Mouse (Mus musculus) E14TG2a.4 (cell line): Measurements from ENCODE around the gene Lim2.
A peak's percentile ranks its signal among the peaks of the same experiment; 100 is the strongest.

Source experiments
- H3K27me3 ChIP-seq: 2 replicates; pipeline ENCODE4 v1.6.1; 2014; ENCODE audit warnings: low read length, control low read depth; ENCODE audit not compliant: insufficient read depth
- H3K36me3 ChIP-seq: 2 replicates; pipeline ENCODE4 v1.6.1; 2014; ENCODE audit warnings: low read length, control low read depth; ENCODE audit not compliant: insufficient read depth
- H3K4me1 ChIP-seq: replicated peaks from 2 replicates; pipeline ENCODE4 v1.6.1; 2014; ENCODE audit warnings: low read depth, low read length, control low read depth
- H3K4me3 ChIP-seq: replicated peaks from 2 replicates; pipeline ENCODE4 v1.5.1; 2014; ENCODE audit warnings: mild to moderate bottlenecking, low read length
- H3K9me3 ChIP-seq: 2 replicates; pipeline ENCODE4 v1.6.1; 2014; ENCODE audit warnings: low read length, control low read depth
- CTCF ChIP-seq: conservative IDR thresholded peaks from 2 replicates; pipeline ENCODE4 v1.5.1; 2014; ENCODE audit warnings: low read length
- NANOG ChIP-seq: IDR thresholded peaks from 2 replicates; pipeline ENCODE4 v1.6.1; 2014; ENCODE audit warnings: borderline replicate concordance, low read length, mixed read lengths
- POU5F1 ChIP-seq: IDR thresholded peaks from 2 replicates; pipeline ENCODE4 v1.6.1; 2014; ENCODE audit warnings: low read length, borderline replicate concordance

Lim2 gene

DNA sequence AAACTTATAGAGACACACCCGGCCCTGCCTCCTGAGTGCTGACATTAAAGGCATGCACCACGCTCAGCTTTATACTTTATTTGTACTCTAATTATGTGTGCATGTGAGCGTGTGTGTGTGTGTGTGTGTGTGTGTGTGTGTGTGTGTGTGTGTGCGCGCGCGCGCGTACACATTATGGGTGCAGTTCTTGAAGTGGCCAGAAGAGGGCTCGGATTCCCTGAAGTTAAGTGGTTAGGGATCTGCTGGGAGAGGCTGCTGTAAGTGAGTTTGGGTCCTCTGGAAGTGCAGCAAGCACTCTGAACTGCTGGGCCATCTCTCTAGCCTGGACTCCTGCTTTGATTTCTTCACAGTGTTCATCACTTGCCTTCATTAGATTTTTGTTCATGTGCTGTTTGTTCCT is 10.2 kb upstream of the Lim2 start:
- Histone ChIP-seq H3K36me3 (no peaks in the 10 kb centered on the region), H3K4me1 (peaks cover 10% of the 10 kb centered on the region; the same call in 1 of the 2 replicates), H3K27me3 (no peaks in the 10 kb centered on the region), H3K4me3 (no peak overlapping the region), H3K9me3 (no peaks in the 10 kb centered on the region)
- peak; percentile 19; the same call in 1 of the 2 replicates for TF ChIP-seq CTCF
- no peak for TF ChIP-seq POU5F1

GRCm38 (mm10) chr7:43422995-43423617 is 4.4 kb upstream of the Lim2 start:
- no peaks in the 10 kb centered on the region for H3K9me3 ChIP-seq
- peaks cover 14% of the 10 kb centered on the region for H3K4me1 ChIP-seq
- H3K4me3 ChIP-seq, result no peak overlapping the region
- TF ChIP-seq CTCF (peak; percentile 96), POU5F1 (no peak)
- no peaks in the 10 kb centered on the region for H3K27me3 ChIP-seq
- H3K36me3 ChIP-seq, result no peaks in the 10 kb centered on the region

- Histone ChIP-seq H3K4me1 (peaks cover 17% of the 10 kb centered on the region), H3K27me3 (no peaks in the 10 kb centered on the region), H3K36me3 (no peaks in the 10 kb centered on the region), H3K4me3 (no peak overlapping the region), H3K9me3 (no peaks in the 10 kb centered on the region)
- TF ChIP-seq CTCF (no peak), NANOG (no peak), POU5F1 (no peak)
These were observed 3.4 kb upstream of the Lim2 start for GRCm38 (mm10) chr7:43423991-43424625.

- H3K9me3 ChIP-seq, result 0 out of 2 replicates have a peak, but pooled peaks cover 4% of the 10 kb centered on the region
- peaks cover 47% of the 10 kb centered on the region for H3K4me1 ChIP-seq
- no peaks in the 10 kb centered on the region for H3K36me3 ChIP-seq
- TF ChIP-seq POU5F1 (no peak), CTCF (no peak), NANOG (no peak)
- H3K27me3 ChIP-seq, result no peaks in the 10 kb centered on the region
- H3K4me3 ChIP-seq, result no peak overlapping the region
These were observed 2.0 kb downstream of the Lim2 start for GRCm38 (mm10) chr7:43429500-43429899.

DNA sequence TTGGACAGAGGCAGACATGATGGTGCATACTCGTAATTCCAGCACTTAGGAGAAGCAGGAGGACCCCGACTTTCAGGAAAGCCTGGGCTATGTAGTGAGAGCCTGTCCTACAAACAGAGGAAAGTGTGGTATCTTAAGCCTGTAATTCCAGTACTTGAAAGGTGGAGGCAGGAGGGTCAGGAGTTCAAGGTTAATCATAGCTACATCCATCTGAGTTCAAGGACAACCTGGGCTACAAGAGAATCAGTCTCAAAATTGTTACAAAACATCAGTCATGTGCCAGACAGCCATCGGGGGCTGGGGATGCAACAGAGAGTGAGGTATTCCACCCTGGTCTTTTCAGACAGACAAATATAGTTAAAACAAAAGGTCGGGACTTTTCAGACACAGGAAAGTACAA is 5.4 kb downstream of the Lim2 start:
- TF ChIP-seq NANOG (peak; percentile 8; the same call in 1 of the 2 replicates), POU5F1 (no peak), CTCF (no peak)
- H3K9me3 ChIP-seq, result 0 out of 2 replicates have a peak, but pooled peaks cover 4% of the 10 kb centered on the region
- no peak overlapping the region for H3K4me3 ChIP-seq
- H3K4me1 ChIP-seq, result peaks cover 55% of the 10 kb centered on the region
- no peaks in the 10 kb centered on the region for H3K36me3 ChIP-seq
- no peaks in the 10 kb centered on the region for H3K27me3 ChIP-seq

GRCm38 (mm10) chr7:43434676-43435075 is 7.2 kb downstream of the Lim2 start:
- Histone ChIP-seq H3K36me3 (no peaks in the 10 kb centered on the region), H3K9me3 (0 out of 2 replicates have a peak, but pooled peaks cover 4% of the 10 kb centered on the region), H3K27me3 (peaks cover 6% of the 10 kb centered on the region; the same call in 1 of the 2 replicates), H3K4me3 (no peak overlapping the region), H3K4me1 (peaks cover 50% of the 10 kb centered on the region)
- TF ChIP-seq NANOG (no peak), CTCF (no peak), POU5F1 (no peak)

DNA sequence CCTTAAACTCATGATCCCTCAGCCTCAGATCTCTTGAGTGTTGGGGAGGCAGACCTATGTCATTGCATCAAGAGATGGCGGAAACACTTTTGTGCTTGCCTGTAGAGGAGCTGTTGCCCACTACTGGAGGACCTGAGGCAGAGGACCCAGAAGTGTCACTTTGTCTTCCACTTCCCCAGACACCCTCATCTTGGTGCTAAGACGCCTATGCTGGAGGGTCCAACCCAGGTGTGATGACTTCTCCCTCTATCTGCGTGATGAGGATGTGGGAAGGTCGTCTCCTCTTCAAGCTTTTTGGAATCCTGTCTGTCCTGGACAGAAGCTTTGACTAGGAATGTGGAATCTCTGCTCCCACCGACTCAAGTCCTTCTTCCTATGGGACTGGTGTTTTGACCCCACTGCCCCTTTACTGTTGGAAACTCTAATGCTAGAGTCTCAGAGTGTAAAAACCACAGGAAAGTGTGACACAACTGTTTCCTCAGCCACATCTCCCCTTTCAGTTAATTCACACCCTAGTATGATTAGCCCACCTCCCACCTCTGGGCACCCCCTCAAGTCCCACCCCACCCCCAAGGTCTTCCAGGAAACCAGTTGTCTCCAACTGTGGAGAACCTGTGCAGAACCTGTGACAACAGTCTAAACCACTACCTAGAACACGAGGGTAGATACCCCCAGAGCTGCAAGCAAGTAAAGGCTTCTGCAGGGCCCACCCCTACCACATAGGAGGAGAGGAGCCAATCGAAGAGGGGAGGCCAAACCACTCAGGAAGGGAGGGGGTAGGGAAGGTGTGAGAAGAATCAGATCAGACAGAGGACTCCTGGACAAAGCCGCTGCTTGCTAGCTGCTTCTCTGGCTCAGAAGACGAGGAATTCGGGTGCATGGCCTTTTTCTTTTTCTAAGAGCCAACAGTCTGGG is 9.1 kb downstream of the Lim2 start, which contains the start of gene Nkg7:
TSS of gene Nkg7 (plus strand) at position 733 of the 915 bp plus-strand sequence.
- Histone ChIP-seq H3K4me3 (no peak within 1 kb of the TSS), H3K27me3 (peaks cover 6% of the 10 kb centered on the region; the same call in 1 of the 2 replicates), H3K36me3 (no peaks in the 10 kb centered on the region), H3K4me1 (peaks cover 51% of the 10 kb centered on the region), H3K9me3 (0 out of 2 replicates have a peak, but pooled peaks cover 3% of the 10 kb centered on the region)
- TF ChIP-seq CTCF (no peak), POU5F1 (no peak), NANOG (no peak)

DNA sequence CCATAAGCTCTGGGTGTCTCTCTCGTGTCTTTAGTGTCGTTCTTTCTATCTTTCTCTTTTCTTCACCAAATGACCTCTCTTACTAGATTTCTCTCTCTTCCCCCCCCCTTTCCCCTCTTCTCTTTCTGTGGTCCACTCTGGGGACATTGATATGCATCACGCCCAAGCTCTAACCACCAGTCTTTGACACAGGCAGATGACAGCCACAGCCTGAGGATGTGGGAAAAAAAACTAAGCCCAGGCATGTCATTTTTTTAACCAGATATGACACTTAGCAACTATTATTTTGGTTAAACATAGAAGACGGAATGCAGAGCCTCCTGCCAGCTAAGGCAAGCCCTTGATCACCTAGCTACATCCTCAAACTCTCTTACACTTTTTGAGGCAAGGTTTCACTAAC is 11.1 kb downstream of the Lim2 start:
- no peaks in the 10 kb centered on the region for H3K9me3 ChIP-seq
- H3K27me3 ChIP-seq, result peaks cover 6% of the 10 kb centered on the region; the same call in 1 of the 2 replicates
- TF ChIP-seq POU5F1, result no peak
- TF ChIP-seq NANOG, result no peak
- no peak for TF ChIP-seq CTCF
- no peak overlapping the region for H3K4me3 ChIP-seq
- no peaks in the 10 kb centered on the region for H3K36me3 ChIP-seq
- H3K4me1 ChIP-seq, result peaks cover 55% of the 10 kb centered on the region
